Mouse (Mus musculus): ENCODE results near the gene Ebf3. TPM values are rescaled to one million over a fixed set of nuclear protein-coding genes. Genes with fewer than 3 reads are reported as not detected.

The Ebf3 gene
- total and polyA plus RNA-seq, 2 experiments from 2014 or later: 7.1 to 90.4 TPM

DNA sequence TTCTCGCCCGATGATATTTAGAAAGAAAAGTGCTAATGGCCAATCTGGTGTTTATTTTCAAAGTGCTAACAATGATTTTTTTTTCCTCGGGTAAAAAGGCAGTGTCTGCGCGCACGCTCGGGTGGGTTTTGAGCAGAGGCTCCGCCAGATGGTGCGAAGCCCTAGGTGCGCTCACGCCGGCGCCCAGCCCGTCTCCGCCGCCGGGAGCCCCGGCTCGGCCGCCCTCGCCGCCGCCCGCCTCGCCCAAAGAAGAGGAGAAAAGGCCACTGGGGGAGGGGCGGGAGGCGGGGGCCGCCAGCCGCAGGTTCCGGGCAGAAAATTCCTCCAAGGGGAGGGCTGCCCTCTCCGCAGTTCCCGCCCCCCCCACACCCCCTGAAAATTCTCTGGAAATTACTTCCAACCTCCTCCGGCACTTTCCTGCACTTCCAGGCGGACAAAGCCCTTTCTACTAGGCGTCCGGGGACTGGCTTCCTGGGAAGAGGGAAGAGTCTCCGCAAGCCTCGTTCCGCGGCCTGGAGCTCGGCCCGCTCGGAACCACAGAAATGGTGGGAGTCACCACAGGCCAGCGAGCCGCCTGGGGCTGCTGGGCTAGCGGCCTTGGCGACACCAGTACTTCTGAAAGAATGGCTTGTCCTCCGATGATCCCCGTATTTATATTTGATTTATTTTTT is 4.0 kb downstream of the Ebf3 start:
- no peak for TF ChIP-seq CTCF (IDR thresholded peaks at IDR 0.05)
- H3K4me3 ChIP-seq (ENCODE audit: low read depth, low read length): peak overlapping the region; percentile 56
- no peaks in the 10 kb centered on the region for H3K4me1 ChIP-seq (ENCODE audit: insufficient read depth, low read length)
- peak overlapping the region; percentile 73 for H3K9ac ChIP-seq (replicated peaks; ENCODE audit: low read length, poor library complexity, severe bottlenecking)
- no peak for DNase-seq (ENCODE audit: low spot score)
- peak overlapping the region; percentile 74 for H3K27ac ChIP-seq (ENCODE audit: low read depth, low read length)
- H3K27me3 ChIP-seq (ENCODE audit: insufficient read depth, low read length): peaks cover 7% of the 10 kb centered on the region
- peak overlapping the region; percentile 72 for H3K4me2 ChIP-seq (ENCODE audit: low read depth, low read length, poor library complexity, severe bottlenecking)
- ATAC-seq (ENCODE audit: low FRiP score): no peak
- under 1% methylated on average over 46 of the region's 49 CpGs for WGBS
- no peaks in the 10 kb centered on the region for H3K9me3 ChIP-seq (ENCODE audit: low read length)
- H3K36me3 ChIP-seq (ENCODE audit: insufficient read depth, low read length): no peaks in the 10 kb centered on the region

DNA sequence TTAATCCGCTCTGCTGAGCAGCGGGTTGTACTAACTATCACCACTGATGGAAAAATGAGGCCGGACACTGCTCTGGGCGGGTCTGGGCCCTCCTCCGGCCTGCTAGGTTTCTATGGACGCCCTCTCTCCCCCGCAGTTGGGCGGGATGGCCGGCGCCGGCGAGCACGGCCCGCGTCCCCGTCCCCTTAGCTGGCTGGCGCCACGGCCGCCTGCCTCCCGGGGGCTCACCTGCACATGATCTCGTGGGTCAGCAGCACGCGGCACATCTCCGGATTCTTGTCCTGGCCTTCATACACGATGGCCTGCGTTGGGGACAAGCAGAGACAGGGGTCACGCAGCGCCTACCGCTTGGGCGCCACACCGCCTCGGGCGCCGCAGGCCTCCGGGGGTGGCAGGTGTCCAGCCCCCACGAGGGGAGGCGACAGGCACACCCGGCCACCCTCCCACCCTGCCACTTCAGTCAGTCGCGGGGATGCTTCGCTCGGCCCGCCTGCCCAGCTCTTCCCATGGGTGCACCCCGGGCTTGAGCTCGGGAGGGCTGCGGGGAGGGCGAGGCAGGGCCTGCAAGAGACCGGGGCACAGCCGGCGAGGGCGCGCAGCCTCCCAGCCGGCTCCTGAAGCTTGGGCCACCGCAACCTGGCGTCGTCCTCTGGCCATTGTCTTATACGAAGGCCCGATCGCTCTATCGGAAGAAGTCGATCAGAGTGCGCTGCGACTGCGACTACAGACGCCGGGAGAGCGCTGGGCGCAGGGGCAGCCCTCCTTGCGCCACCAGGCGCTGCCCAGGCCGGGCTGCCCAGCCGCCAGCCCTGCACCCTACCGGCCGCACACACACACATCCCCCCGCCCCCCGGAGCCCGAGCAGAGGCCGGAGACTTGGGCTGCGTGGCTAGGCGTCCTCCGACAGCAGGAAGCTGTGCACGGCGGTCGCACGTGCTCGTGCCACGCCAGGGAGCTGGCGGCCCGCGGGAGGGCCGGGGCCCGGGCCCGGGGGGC is 4.9 kb downstream of the Ebf3 start:
- Histone ChIP-seq H3K27me3 (ENCODE audit: insufficient read depth, low read length) (peaks cover 3% of the 10 kb centered on the region; the same call in 1 of the 2 replicates), H3K36me3 (ENCODE audit: insufficient read depth, low read length) (no peaks in the 10 kb centered on the region), H3K4me2 (ENCODE audit: low read depth, low read length, poor library complexity, severe bottlenecking) (peak overlapping the region; percentile 72), H3K9me3 (ENCODE audit: low read length) (no peaks in the 10 kb centered on the region), H3K4me3 (ENCODE audit: low read depth, low read length) (peak overlapping the region; percentile 56), H3K4me1 (ENCODE audit: insufficient read depth, low read length) (no peaks in the 10 kb centered on the region), H3K9ac (replicated peaks; ENCODE audit: low read length, poor library complexity, severe bottlenecking) (peak overlapping the region; percentile 73), H3K27ac (ENCODE audit: low read depth, low read length) (peak overlapping the region; percentile 74)
- no peak for TF ChIP-seq CTCF (IDR thresholded peaks at IDR 0.05)
- ATAC-seq (ENCODE audit: low FRiP score) (0 out of 2 replicates have a peak, but pooled peaks have one; percentile 9), DNase-seq (ENCODE audit: low spot score) (no peak)
- 2% methylated on average over 82 of the region's 93 CpGs for WGBS

DNA sequence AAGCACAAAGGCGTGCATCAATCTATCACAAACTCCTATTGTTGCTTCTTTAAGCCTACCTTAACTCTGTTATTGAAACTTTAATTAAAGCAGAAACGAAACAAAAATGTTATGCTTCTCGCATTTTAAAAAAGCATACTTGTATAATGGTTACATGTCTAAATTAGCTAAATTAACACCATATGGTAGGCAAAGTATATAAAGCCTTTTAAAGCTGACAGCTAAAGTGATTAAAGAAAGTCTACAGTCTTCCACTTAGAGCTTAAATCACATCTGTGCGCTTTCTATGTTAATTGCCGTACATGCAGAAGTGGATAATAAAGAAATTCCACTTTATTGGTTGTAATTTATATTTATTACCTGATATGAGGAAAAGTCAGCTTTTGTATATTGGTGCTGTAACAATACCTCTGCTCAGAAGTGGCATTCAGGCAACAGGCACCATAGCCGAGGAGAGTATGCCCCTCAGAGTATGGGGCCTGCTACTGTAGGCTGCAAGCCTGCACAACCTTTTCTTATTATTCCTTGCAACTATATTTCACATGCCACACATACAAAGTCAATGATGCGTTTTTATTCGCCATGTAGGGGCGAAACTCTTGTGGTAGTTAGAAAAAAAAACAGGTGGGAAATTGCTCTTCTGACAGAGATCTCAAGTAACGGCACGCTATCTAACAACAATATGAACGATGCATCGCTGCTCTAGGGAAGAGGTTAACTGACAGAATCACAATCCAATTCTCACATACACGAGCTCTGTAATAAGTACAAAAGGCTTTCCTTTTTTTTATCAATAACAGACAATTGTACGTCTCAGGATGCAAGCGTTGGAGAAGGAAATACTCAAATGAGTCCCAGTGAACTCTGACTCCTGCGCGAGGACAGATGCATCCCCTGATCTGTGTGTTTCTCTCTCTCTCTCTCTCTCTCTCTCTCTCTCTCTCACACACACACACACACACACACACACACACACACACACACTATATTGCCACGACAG is 5.9 kb downstream of the Ebf3 start:
- Histone ChIP-seq H3K4me2 (ENCODE audit: low read depth, low read length, poor library complexity, severe bottlenecking) (peak overlapping the region; percentile 72), H3K36me3 (ENCODE audit: insufficient read depth, low read length) (no peaks in the 10 kb centered on the region), H3K9me3 (ENCODE audit: low read length) (no peaks in the 10 kb centered on the region), H3K9ac (replicated peaks; ENCODE audit: low read length, poor library complexity, severe bottlenecking) (peak overlapping the region; percentile 73), H3K27me3 (ENCODE audit: insufficient read depth, low read length) (peaks cover 3% of the 10 kb centered on the region; the same call in 1 of the 2 replicates), H3K4me1 (ENCODE audit: insufficient read depth, low read length) (0 out of 2 replicates have a peak, but pooled peaks cover 3% of the 10 kb centered on the region), H3K27ac (ENCODE audit: low read depth, low read length) (peak overlapping the region; percentile 74), H3K4me3 (ENCODE audit: low read depth, low read length) (peak overlapping the region; percentile 56)
- ATAC-seq (ENCODE audit: low FRiP score) (no peak), DNase-seq (ENCODE audit: low spot score) (peak; percentile 68)
- peak; percentile 76 for TF ChIP-seq CTCF (IDR thresholded peaks at IDR 0.05)
- WGBS: 29% methylated on average over 19 of the region's 19 CpGs

DNA sequence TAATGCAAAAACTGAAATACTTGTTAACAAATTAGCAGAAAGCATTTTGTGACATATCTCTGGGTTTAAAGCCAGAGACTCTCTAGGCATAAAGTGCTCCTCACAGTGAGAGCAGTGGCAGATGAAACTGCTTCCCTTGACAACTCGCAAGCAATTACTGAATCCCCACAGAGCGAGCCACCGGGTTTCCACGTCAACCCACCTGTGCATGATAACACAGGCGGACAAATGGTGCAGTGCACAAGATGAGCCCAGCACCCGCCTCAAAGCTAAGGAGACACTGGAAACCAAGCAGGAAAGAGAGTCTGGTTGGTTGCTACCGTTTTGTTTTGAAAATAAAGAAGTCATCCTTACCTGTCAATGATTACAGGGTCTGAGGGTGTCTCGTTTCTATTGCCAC is 7.1 kb downstream of the Ebf3 start:
- Histone ChIP-seq H3K4me3 (ENCODE audit: low read depth, low read length) (peak overlapping the region; percentile 25), H3K36me3 (ENCODE audit: insufficient read depth, low read length) (no peaks in the 10 kb centered on the region), H3K27me3 (ENCODE audit: insufficient read depth, low read length) (peaks cover 3% of the 10 kb centered on the region; the same call in 1 of the 2 replicates), H3K4me2 (ENCODE audit: low read depth, low read length, poor library complexity, severe bottlenecking) (peak overlapping the region; percentile 43), H3K9me3 (ENCODE audit: low read length) (no peaks in the 10 kb centered on the region), H3K9ac (replicated peaks; ENCODE audit: low read length, poor library complexity, severe bottlenecking) (0 out of 2 replicates have a peak overlapping the region, but pooled peaks have one; percentile 36), H3K27ac (ENCODE audit: low read depth, low read length) (0 out of 2 replicates have a peak overlapping the region, but pooled peaks have one; percentile 51), H3K4me1 (ENCODE audit: insufficient read depth, low read length) (0 out of 2 replicates have a peak, but pooled peaks cover 3% of the 10 kb centered on the region)
- DNase-seq (ENCODE audit: low spot score) (no peak), ATAC-seq (ENCODE audit: low FRiP score) (no peak)
- TF ChIP-seq CTCF (IDR thresholded peaks at IDR 0.05): no peak
- WGBS: 37% methylated on average over 8 of the region's 8 CpGs

DNA sequence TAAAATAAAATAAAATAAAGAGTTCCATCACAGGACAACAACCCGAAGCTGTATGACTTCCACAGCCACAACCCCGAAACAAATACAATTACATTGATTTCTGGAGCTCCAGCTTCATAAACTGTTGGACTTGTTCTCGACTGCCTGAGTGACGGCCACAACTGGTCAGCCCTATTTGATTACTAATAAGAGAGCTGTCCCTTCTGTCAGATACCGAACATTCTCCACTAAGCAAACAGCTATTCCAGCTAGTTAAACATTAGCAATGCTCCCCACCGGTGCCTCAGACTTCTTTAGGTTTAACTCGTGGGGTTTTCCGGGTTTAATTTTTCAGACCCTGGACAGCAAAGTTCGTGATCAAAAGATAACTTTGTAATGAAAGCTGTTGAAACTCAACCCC is 8.1 kb downstream of the Ebf3 start:
- peaks cover 3% of the 10 kb centered on the region; the same call in 1 of the 2 replicates for H3K27me3 ChIP-seq (ENCODE audit: insufficient read depth, low read length)
- H3K9ac ChIP-seq (replicated peaks; ENCODE audit: low read length, poor library complexity, severe bottlenecking): peak overlapping the region; percentile 36; the same call in 1 of the 2 replicates
- H3K4me2 ChIP-seq (ENCODE audit: low read depth, low read length, poor library complexity, severe bottlenecking): peak overlapping the region; percentile 43
- 53% methylated on average over 9 of the region's 9 CpGs for WGBS
- no peak for TF ChIP-seq CTCF (IDR thresholded peaks at IDR 0.05)
- H3K27ac ChIP-seq (ENCODE audit: low read depth, low read length): 0 out of 2 replicates have a peak overlapping the region, but pooled peaks have one; percentile 3
- DNase-seq (ENCODE audit: low spot score) (no peak), ATAC-seq (ENCODE audit: low FRiP score) (no peak)
- no peaks in the 10 kb centered on the region for H3K9me3 ChIP-seq (ENCODE audit: low read length)
- 0 out of 2 replicates have a peak, but pooled peaks cover 3% of the 10 kb centered on the region for H3K4me1 ChIP-seq (ENCODE audit: insufficient read depth, low read length)
- H3K4me3 ChIP-seq (ENCODE audit: low read depth, low read length): peak overlapping the region; percentile 25
- H3K36me3 ChIP-seq (ENCODE audit: insufficient read depth, low read length): no peaks in the 10 kb centered on the region
